Comparison of ENCODE assay signal across 9 mouse cellular contexts in the genomic region with DNA sequence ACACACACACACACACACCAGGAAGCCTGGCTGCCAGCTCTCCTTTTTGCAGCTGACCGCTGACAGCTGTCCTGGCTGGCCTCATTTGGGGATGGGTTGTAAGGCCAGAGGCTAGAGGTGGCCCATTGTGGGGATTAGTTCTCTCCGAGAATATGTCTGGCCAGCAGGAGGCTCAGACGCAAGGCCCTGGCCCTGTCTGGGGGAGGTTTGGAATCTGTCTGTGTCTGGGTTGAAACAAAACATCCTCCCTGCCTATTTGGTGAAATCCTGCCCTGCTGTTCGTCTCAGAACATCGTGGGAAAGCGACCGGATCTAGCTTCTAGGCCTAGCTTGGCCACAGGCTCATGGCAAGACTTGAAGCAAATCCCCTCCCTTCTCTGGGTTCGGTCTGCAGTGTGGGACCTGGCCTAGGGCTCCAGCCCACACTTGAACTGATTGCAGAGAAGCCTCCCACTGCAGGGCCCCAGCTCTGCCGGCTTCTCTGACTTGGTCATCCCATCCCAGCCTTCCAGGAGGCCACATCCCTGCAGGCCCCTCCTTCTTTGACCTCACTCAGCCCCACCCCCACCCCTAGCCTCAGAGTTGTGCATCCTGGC. TPM values are rescaled to one million over a fixed set of nuclear protein-coding genes. Genes with fewer than 3 reads are reported as not detected.
DNase-seq lines count a peak whose midpoint lies in the region; ATAC-seq and TF ChIP-seq lines count a peak whose summit lies in the region.
"Had no signal": no experiment of that assay in that cellular context is flagged by ENCODE, and none has a peak within 500 bp of the region (broad histone marks: within the 10 kb centered on the region; RNA-seq: fewer than 3 reads in every experiment).

No protein-coding gene starts in this region.

- H3K9me3 ChIP-seq in embryonic facial prominence, embryonic 12.5 days, result no peaks in the 10 kb centered on the region
- no peaks in the 10 kb centered on the region for H3K9me3 ChIP-seq in heart, embryonic 16.5 days (replicated peaks; ENCODE audit: control insufficient read depth, low read length)
- H3K9me3 ChIP-seq in limb, embryonic 14.5 days (ENCODE audit: control insufficient read depth, low read length), result no peaks in the 10 kb centered on the region
- H3K9me3 ChIP-seq: megakaryocyte, embryonic 14.5 days had no signal

- peaks cover 26% of the 10 kb centered on the region for H3K4me1 ChIP-seq in embryonic facial prominence, embryonic 12.5 days
- H3K4me1 ChIP-seq in heart, embryonic 16.5 days (ENCODE audit: control insufficient read depth, insufficient read depth, low read length), result peaks cover 29% of the 10 kb centered on the region
- peaks cover 30% of the 10 kb centered on the region for H3K4me1 ChIP-seq in limb, embryonic 14.5 days (ENCODE audit: control insufficient read depth, insufficient read depth, low read length)
- H3K4me1 ChIP-seq: megakaryocyte, embryonic 14.5 days had no signal

- no peak overlapping the region for H3K9ac ChIP-seq in embryonic facial prominence, embryonic 12.5 days
- H3K9ac ChIP-seq in heart, embryonic 16.5 days (ENCODE audit: low read length), result peak overlapping the region; percentile 38; the same call in 1 of the 2 replicates
- H3K9ac ChIP-seq in limb, embryonic 14.5 days (ENCODE audit: low read depth, low read length, severe bottlenecking), result no peak overlapping the region

- no peak; the same call in 1 of the 2 replicates for TF ChIP-seq CTCF in left cerebral cortex, adult 2 months (IDR thresholded peaks at IDR 0.05)

- intact Hi-C loops in left cerebral cortex, adult 2 months (cut with DNase I), result no loop called here

- no peaks in the 10 kb centered on the region for H3K27me3 ChIP-seq in embryonic facial prominence, embryonic 12.5 days
- H3K27me3 ChIP-seq in heart, embryonic 16.5 days (ENCODE audit: control insufficient read depth, insufficient read depth, low read length), result no peaks in the 10 kb centered on the region
- no peaks in the 10 kb centered on the region for H3K27me3 ChIP-seq in limb, embryonic 14.5 days (ENCODE audit: control insufficient read depth, insufficient read depth, low read length)

- TF ChIP-seq POLR2A in limb, embryonic 14.5 days (IDR thresholded peaks at IDR 0.05; ENCODE audit: borderline replicate concordance, extremely low read depth, insufficient read depth, insufficient read length), result no peak

- H3K36me3 ChIP-seq in embryonic facial prominence, embryonic 12.5 days, result peaks cover 6% of the 10 kb centered on the region; the same call in 1 of the 2 replicates
- H3K36me3 ChIP-seq in heart, embryonic 16.5 days (ENCODE audit: control insufficient read depth, insufficient read depth), result no peaks in the 10 kb centered on the region
- peaks cover 31% of the 10 kb centered on the region for H3K36me3 ChIP-seq in limb, embryonic 14.5 days (ENCODE audit: control insufficient read depth, insufficient read depth, low read length)

- no peak overlapping the region for H3K4me2 ChIP-seq in embryonic facial prominence, embryonic 12.5 days (replicated peaks)
- no peak overlapping the region for H3K4me2 ChIP-seq in heart, embryonic 16.5 days (ENCODE audit: low read depth, low read length)
- H3K4me2 ChIP-seq in limb, embryonic 14.5 days (replicated peaks; ENCODE audit: low read depth, low read length, severe bottlenecking), result no peak overlapping the region

- no peak overlapping the region for H3K4me3 ChIP-seq in embryonic facial prominence, embryonic 12.5 days
- H3K4me3 ChIP-seq in heart, embryonic 16.5 days (ENCODE audit: low read length), result no peak overlapping the region
- no peak overlapping the region for H3K4me3 ChIP-seq in limb, embryonic 14.5 days (replicated peaks; ENCODE audit: low read length)
- no peak overlapping the region for H3K4me3 ChIP-seq in left cerebral cortex, adult 2 months
- H3K4me3 ChIP-seq: megakaryocyte, embryonic 14.5 days had no signal

- peak overlapping the region; percentile 24; the same call in 1 of the 2 replicates for H3K27ac ChIP-seq in embryonic facial prominence, embryonic 12.5 days
- peak overlapping the region; percentile 64 for H3K27ac ChIP-seq in heart, embryonic 16.5 days (ENCODE audit: low read length)
- H3K27ac ChIP-seq in limb, embryonic 14.5 days (replicated peaks; ENCODE audit: low read depth, low read length), result 0 out of 2 replicates have a peak overlapping the region, but pooled peaks have one; percentile 33
- H3K27ac ChIP-seq in left cerebral cortex, adult 2 months, result no peak overlapping the region

- DNase-seq in MN1 (ENCODE audit: low spot score), result peak; percentile 63
- DNase-seq in limb, embryonic 14.5 days (ENCODE audit: low spot score), result peak; percentile 27
- peak; percentile 74 for DNase-seq in retina, postnatal 1 day
- no peak for DNase-seq in left cerebral cortex, adult 8-10 months (ENCODE audit: low spot score in 2 of 2)
- no peak for DNase-seq in spleen, postnatal 36 days (ENCODE audit: low spot score in 2 of 2)
- DNase-seq in left cerebral cortex, adult 2 months (ENCODE audit: extremely low spot score in 1 of 2, low spot score in 2 of 2), result no peak

- WGBS in embryonic facial prominence, embryonic 12.5 days, result 23% methylated on average over 9 of the region's 9 CpGs
- 28% methylated on average over 9 of the region's 9 CpGs for WGBS in heart, embryonic 16.5 days
- WGBS in limb, embryonic 14.5 days, result 33% methylated on average over 9 of the region's 9 CpGs

- no peak; the same call in 1 of the 2 replicates for ATAC-seq in embryonic facial prominence, embryonic 12.5 days (ENCODE audit: insufficient number of reproducible peaks, insufficient read depth, low FRiP score, low TSS enrichment)
- peak; percentile 68 for ATAC-seq in heart, embryonic 16.5 days (replicated peaks; ENCODE audit: extremely low read depth, insufficient read depth, low FRiP score)
- ATAC-seq in limb, embryonic 14.5 days (ENCODE audit: low FRiP score, low read depth), result peak; percentile 45; the same call in 1 of the 2 replicates

RNA-seq across cellular contexts. Expression of gene Loxl1, which starts 17.1 kb away (rescaled TPM):
- polyA plus RNA-seq in embryonic facial prominence, embryonic 12.5 days (2016; fragmentation: Nextera tagmentation; extraction: Ambion mirVana), result 27.5 and 29.3 TPM in 2 replicates
- 47.0 and 48.6 TPM in 2 replicates for polyA plus RNA-seq in heart, embryonic 16.5 days (2015; fragmentation: Nextera tagmentation; extraction: Ambion mirVana)
- 86.6 and 125 TPM in 2 replicates for polyA plus RNA-seq in limb, embryonic 14.5 days (2012; rRNA removed)
- polyA plus RNA-seq in limb, embryonic 14.5 days (2014; fragmentation: Nextera tagmentation; extraction: Ambion mirVana), result 80.7 and 88.4 TPM in 2 replicates
- 1 to 10 TPM; 1.8 to 3.0 (median 2.3) TPM for total RNA-seq in left cerebral cortex, adult 8-10 months (2022)
- 1 to 10 TPM; 2.1 to 2.2 TPM for total RNA-seq in left cerebral cortex, adult 2 months (2021)

RNA-seq across cellular contexts. Expression of gene Stoml1, which starts 42.9 kb away (rescaled TPM):
- polyA plus RNA-seq in embryonic facial prominence, embryonic 12.5 days (2016; fragmentation: Nextera tagmentation; extraction: Ambion mirVana), result 40.9 and 44.2 TPM in 2 replicates
- polyA plus RNA-seq in heart, embryonic 16.5 days (2015; fragmentation: Nextera tagmentation; extraction: Ambion mirVana), result 28.2 and 28.3 TPM in 2 replicates
- polyA plus RNA-seq in limb, embryonic 14.5 days (2012; rRNA removed), result 47.2 and 57.5 TPM in 2 replicates
- 28.7 and 30.4 TPM in 2 replicates for polyA plus RNA-seq in limb, embryonic 14.5 days (2014; fragmentation: Nextera tagmentation; extraction: Ambion mirVana)
- total RNA-seq in left cerebral cortex, adult 8-10 months (2022), result 10 to 100 TPM; 65.6 to 69.4 (median 67.4) TPM
- 10 to 100 TPM; 66.5 to 72.6 TPM for total RNA-seq in left cerebral cortex, adult 2 months (2021)

RNA-seq across cellular contexts. Expression of gene Pml, which starts 46.3 kb away (rescaled TPM):
- 14.0 and 16.0 TPM in 2 replicates for polyA plus RNA-seq in embryonic facial prominence, embryonic 12.5 days (2016; fragmentation: Nextera tagmentation; extraction: Ambion mirVana)
- 11.7 and 13.8 TPM in 2 replicates for polyA plus RNA-seq in heart, embryonic 16.5 days (2015; fragmentation: Nextera tagmentation; extraction: Ambion mirVana)
- 22.4 and 24.8 TPM in 2 replicates for polyA plus RNA-seq in limb, embryonic 14.5 days (2012; rRNA removed)
- polyA plus RNA-seq in limb, embryonic 14.5 days (2014; fragmentation: Nextera tagmentation; extraction: Ambion mirVana), result 15.4 and 18.4 TPM in 2 replicates
- total RNA-seq in left cerebral cortex, adult 8-10 months (2022), result 10 to 100 TPM; 15.3 to 20.3 (median 17.5) TPM
- total RNA-seq in left cerebral cortex, adult 2 months (2021), result 10 to 100 TPM; 14.1 to 19.3 TPM

Comparison
In these comparisons a context has a peak if more than half of its experiments do, and no peak if none do; other contexts are left out.
1. DNase-seq: peak in MN1 (single experiment), limb, embryonic 14.5 days (single experiment) and retina, postnatal 1 day (single experiment); none in left cerebral cortex, adult 8-10 months (0 of 2), spleen, postnatal 36 days (0 of 2) and left cerebral cortex, adult 2 months (0 of 2).